Mouse (Mus musculus): ENCODE data around the gene Car15.

The Car15 gene

GRCm38 (mm10) chr16:17832821-17833220 is 5.3 kb downstream of the Car15 start, which contains the start of gene B830017H08Rik:
TSS of gene B830017H08Rik (plus strand) at chr16:17833121.
- no peak for DNase-seq

GRCm38 (mm10) chr16:17831781-17832180 is 6.4 kb downstream of the Car15 start:
- no peak for DNase-seq

DNA sequence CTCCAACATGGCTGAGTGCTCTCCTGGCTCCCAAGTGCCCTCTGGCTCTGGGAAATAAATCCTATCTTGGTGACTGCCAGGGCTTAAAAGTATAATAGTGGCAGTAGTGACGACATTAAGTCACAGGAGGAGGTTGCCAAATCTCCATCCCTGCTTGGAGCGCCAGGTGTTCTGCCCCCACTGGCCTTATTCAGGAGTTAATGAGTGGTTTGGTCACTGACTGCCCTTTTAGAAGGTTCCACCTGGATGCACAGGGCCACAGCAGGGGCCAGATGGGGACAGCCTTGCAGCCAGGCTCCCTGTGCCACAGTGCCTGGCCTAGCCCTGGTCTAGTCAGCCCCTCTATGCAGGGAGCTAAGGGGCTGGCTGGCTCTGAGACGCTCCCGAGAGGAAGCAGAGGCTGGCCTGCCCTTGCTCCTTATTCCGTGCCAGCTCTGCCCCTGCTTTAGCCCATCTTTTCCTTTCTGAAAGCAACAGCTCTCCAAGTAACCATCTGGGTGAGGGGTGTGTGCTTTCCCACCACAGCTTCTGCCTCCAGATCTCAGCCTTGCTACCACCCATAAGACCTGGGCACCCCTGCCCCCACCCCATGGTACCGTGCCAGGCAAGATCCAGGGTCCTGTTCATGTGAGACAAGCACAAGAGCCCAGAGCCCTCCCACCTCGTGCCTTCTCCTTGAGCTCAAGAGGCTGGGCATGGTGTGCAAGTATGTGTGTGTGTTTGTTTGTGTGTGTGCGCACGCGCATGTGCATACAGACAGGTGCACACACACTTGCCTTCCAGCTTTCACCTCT is 7.6 kb downstream of the Car15 start:
- DNase-seq: no peak

DNA sequence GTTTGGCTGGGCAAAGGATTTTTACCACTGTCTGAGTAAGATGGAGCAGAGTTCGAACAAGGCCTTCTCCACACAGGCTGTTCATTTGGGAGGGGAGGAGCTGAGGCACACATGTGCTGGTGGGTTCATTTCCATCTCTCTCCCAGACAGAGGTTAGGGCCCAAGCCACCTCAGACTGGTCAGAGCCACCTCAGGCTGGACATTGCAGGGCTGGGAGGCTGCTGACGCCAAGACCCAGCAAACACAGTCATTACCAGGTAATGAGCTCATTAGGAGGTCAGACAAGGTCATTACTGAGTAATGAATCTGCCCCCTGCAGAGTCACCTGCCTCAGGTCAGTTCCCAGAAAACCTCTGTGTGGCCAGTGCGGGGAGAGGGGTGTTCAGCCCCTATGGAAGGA is 9.3 kb downstream of the Car15 start:
- DNase-seq: no peak

- no peak for DNase-seq
Measured at GRCm38 (mm10) chr16:17828229-17828628, 9.9 kb downstream of the Car15 start.

GRCm38 (mm10) chr16:17826500-17826899 is 11.7 kb downstream of the Car15 start:
- no peak for DNase-seq

DNA sequence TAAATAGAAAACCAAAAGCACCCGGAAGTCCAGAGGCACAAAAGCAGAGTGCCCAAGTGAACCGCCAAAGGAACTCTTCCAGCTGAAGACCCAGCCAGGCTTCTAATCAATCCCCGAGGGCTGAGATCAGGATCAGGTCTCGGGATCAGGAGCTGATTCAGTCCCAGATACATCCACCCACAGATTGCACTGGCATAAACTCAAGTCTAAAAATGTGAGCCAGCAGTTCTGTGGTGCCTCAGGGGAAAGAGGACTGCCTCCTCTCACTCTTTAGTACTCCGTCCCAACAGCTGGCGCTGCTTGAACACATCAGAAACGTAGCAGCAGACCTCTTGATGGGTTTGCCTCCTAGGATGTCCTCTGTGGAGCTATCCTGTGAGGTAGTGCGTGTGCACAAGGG is 21.6 kb downstream of the Car15 start:
- DNase-seq: no peak

DNA sequence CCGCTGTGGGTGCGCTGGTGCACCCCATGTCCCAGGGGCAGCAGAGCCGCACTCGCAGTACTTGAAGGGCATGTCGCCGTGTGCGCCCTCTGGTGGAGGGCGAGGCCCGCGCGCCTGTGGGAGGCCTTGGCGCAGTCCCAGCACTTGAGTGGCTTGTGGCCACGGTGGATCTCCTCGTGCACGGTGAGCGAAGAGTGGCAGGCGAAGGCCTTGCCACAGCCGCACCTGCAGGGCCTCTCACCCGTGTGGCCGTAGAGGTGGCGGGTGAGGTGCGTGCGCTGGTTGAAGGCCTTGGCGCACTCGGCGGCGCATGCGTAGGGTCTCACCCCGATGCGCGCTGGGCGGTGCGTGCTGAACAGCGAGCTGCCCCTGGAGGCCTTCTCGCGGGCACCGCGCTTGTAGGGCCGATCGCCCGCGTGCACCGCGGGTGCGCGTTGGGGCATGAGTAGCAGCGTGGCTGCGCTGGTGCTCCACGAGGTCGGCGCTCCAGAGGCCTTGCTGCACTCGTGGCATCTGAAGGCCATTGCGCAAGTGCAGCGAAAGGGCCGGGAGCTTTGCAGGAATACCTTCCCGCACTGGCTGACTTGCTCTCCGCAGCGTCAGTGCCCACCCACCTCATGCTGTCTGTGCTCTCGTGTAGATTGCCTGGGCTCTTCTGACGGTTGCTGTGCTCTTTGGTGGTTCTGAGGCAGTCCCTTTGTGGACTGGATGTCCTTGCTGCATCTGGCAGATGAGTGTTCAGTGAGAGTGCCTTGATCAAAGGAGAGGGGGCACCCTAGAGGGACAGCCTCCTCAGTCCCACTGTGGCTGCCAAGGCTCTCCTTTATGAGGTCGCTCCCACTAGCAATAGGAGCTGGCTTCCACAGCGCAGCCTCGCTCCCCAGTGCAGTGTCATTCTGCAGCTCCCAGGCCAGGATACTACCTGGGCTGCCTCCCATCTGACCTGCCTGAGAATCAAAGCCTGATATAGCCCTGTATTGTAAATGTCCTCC is 22.5 kb downstream of the Car15 start:
- peak; percentile 82 for DNase-seq

- no peak for DNase-seq
Measured at GRCm38 (mm10) chr16:17813173-17813572, 25.0 kb downstream of the Car15 start.

DNA sequence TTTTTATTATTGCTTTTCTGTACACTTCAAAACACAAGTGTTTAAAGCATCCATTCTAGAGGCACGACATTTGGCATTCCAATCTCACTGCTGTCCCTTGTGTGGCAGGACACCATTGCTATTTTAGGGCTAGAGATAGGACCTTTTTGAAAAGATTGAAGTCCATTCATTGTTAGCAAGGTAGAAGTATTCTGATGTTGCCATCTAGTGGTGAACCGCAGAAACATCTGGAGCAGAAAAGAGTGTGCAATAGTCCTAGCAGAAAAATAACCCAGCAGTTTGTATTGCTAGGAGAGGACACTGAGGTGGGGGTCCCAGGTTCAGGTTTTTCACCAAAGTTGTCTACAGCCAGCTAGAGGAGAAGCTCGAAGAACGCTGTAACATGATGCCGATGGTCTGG is 26.0 kb downstream of the Car15 start:
- DNase-seq: peak; percentile 36

GRCm38 (mm10) chr16:17809711-17810110 is 28.5 kb downstream of the Car15 start:
- no peak for DNase-seq

DNA sequence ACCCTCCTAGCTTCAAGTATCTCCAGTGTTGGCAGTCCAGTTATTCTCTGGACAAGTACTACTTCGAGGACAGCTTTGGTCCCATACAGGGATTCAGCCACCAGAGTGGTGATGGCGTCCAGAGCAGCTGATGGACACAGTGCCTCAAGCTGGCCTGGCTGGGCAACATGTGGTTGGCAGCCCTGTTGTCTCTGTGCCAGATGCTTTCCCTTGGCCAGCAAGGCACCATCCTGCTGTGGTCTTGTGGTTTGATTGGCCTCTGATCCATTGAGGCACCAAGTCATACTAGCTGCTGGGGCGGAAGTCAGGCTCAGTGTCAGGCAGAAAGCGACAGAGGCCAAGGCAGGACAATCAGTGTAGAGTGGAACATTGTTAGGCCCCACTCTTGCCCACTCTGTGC is 29.0 kb downstream of the Car15 start:
- no peak for DNase-seq

DNA sequence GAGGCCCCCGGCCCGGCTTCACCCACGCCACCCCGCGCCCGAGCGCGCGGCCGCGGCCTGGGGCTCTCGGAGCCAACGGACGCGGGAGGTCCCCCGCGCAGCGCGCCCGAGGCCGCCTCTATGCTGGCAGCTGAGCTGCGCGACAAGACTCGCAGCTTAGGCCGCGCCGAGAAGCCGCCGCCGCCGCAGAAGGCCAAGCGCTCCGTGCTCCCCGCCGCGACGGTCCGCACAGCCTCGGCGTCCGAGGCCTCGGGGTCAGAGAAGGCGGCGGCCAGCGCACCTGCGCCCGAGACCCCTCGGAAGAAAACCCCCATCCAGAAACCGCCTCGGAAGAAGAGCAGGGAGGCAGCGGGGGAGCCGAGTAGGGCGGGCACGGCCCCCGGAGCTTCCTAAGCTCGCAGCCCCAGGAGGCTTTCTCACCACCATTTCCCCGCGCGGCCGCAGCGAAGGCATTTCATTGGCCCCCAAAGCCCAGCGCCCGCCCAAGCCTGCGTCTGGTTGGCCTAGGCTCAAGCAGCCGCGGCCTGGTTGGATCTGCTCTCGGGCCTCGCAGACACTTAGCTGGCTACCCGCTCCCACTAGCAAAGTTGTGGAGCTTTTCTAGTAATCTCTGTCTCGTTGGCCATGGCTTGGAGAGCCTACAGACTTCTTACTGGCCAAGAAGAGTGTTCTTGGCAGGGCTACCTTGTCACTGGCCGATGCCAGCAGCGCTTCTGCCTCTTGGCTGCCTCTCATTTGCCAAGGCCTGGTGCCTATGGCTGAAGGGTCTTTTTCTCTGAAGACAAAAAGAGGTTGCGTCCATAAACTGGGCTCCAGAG is 30.8 kb downstream of the Car15 start:
- DNase-seq: peak; percentile 94

DNA sequence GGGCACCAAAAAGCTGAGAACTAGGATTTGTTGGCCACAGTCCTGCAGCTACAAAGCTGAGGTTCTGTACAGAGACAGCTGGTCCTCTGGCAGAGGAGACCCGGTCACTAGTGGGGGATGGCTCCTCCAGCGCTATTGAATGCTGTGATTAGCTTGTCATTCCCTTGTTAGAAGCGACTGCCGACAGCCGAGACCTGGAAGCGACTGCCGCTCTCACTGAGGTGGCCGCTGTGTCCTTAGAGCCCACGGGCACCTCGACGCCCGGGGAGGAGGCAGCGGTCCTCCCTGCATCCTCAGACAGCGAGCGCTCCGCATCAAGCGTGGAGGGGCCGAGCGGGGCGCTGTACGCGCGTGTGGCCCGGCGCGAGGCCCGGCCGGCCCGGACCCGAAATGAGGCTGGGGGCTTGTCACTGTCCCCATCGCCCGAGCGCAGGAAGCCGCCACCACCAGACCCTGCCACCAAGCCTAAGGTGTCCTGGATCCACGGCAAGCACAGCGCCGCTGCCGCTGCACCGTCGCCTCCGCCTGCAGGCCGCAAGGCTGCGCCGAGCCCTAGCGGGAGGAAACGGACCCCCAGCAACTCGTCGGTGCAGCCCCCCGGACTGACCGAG is 31.5 kb downstream of the Car15 start:
- DNase-seq: no peak

- no peak for DNase-seq
Measured at GRCm38 (mm10) chr16:17804982-17805381, 33.2 kb downstream of the Car15 start.

GRCm38 (mm10) chr16:17804449-17804912 is 33.7 kb downstream of the Car15 start:
- DNase-seq: peak; percentile 44

- DNase-seq: no peak
Measured at GRCm38 (mm10) chr16:17803675-17804448, 34.3 kb downstream of the Car15 start.

GRCm38 (mm10) chr16:17802839-17803674 is 35.1 kb downstream of the Car15 start:
- peak; percentile 23 for DNase-seq

DNA sequence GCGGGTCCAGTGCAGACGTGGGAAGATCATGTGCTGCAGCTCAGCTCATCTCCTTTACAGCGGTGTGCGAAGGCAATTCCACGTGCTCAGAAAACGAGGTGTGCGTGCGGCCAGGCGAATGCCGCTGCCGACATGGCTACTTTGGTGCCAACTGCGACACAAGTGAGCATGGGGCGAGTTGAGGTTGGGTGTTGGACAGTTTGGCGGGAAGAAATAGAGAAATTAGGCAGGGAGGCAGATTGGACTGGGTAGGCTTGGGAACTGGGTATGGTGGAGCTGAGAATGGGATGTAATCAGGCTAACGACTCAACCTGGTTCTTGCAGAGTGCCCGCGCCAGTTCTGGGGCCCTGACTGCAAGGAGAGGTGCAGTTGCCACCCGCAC is 35.7 kb downstream of the Car15 start:
- no peak for DNase-seq

- no peak for DNase-seq
Measured at GRCm38 (mm10) chr16:17801777-17802455, 36.2 kb downstream of the Car15 start.
